Mouse (Mus musculus) liver, embryonic 11.5 days (tissue): Measurements from ENCODE around the gene Fbxo8. TPM values are rescaled to one million over a fixed set of nuclear protein-coding genes. Genes with fewer than 3 reads are reported as not detected.

Experiments used
- ATAC-seq: fragments of 200-750 bp; cut with Nextera tagmentation; replicated peaks from 2 replicates; pipeline ENCODE4 v1.8.0; 2017; ENCODE audit warnings: moderate number of reproducible peaks, mild to moderate bottlenecking, moderate TSS enrichment, moderate library complexity; ENCODE audit not compliant: low FRiP score
- DNase-seq: peaks from one replicate; pipeline ENCODE4 v3.0.0-alpha.2; 2017; ENCODE audit warnings: low spot score
- H3K27ac ChIP-seq: fragments of 300-500 bp; sonication (generic); 2 replicates; pipeline ENCODE4 v1.5.1; 2014; ENCODE audit warnings: mild to moderate bottlenecking, low read depth, low read length, control low read depth
- H3K27me3 ChIP-seq: fragments of 300-500 bp; sonication (generic); replicated peaks from 2 replicates; pipeline ENCODE4 v1.6.1; 2014; ENCODE audit warnings: low read length, mixed read lengths; ENCODE audit not compliant: control insufficient read depth, insufficient read depth
- H3K36me3 ChIP-seq: fragments of 300-500 bp; sonication (generic); 2 replicates; pipeline ENCODE4 v1.6.1; 2014; ENCODE audit warnings: mild to moderate bottlenecking, low read length, moderate library complexity, mixed read lengths; ENCODE audit not compliant: control insufficient read depth, insufficient read depth
- H3K4me1 ChIP-seq: fragments of 300-500 bp; sonication (generic); replicated peaks from 2 replicates; pipeline ENCODE4 v1.6.1; 2014; ENCODE audit warnings: low read length, mixed read lengths; ENCODE audit not compliant: control insufficient read depth, insufficient read depth
- H3K4me2 ChIP-seq: fragments of 300-500 bp; sonication (generic); 2 replicates; pipeline ENCODE4 v1.6.1; 2014; ENCODE audit warnings: mild to moderate bottlenecking, control low read depth, moderate library complexity
- H3K4me3 ChIP-seq: fragments of 300-500 bp; sonication (generic); 2 replicates; pipeline ENCODE4 v1.5.1; 2014; ENCODE audit warnings: low read depth, low read length, control low read depth
- H3K9ac ChIP-seq: fragments of 300-500 bp; sonication (generic); 2 replicates; pipeline ENCODE4 v1.6.1; 2014; ENCODE audit warnings: low read depth, low read length, control low read depth
- H3K9me3 ChIP-seq: fragments of 300-500 bp; sonication (generic); 2 replicates; pipeline ENCODE4 v1.6.1; 2016; ENCODE audit warnings: low read length, inconsistent platforms, mixed read lengths; ENCODE audit not compliant: control insufficient read depth
- WGBS: fragments of 180-500 bp; shearing (Covaris S2); extraction: QIAGEN DNeasy Blood & Tissue Kit; methylation state at CpG from one replicate; pipeline ENCODE4 v1.1.7; 2014; 5-methylcytosine and 5-hydroxymethylcytosine counted together
- polyA plus RNA-seq: library from polyadenylated mRNA; unstranded; fragments of >200 nt; fragmentation: Nextera tagmentation; extraction: Ambion mirVana; gene quantifications from 2 replicates; pipeline ENCODE4 v1.2.1, GENCODE M21; 2014

Gene Fbxo8
- polyA plus RNA-seq, 1 experiment from 2014 or later = 57.2 TPM

DNA sequence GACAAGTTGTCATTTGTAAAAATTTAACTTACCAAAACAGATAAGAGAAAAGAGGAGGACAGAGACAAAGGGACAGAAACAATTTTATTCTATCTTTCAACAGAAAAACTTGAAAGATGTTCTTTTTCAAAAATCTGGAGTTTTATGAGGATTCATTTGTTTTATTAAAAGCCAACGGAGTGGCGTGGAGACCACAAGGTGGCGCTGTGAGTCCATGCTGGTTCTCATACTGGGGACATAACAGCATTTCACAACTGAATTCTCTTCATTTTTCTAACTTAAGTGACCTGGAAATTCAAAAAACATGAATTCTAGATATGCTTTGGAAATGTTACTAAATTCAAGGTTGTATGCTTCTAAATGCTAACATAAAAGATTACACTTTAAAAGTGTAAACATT lies 20.5 kb upstream of the Fbxo8 start:
- Histone ChIP-seq H3K9ac (no peak overlapping the region), H3K27ac (no peak overlapping the region), H3K4me2 (no peak overlapping the region), H3K27me3 (no peaks in the 10 kb centered on the region), H3K4me1 (no peaks in the 10 kb centered on the region), H3K9me3 (no peaks in the 10 kb centered on the region), H3K36me3 (no peaks in the 10 kb centered on the region; the same call in 1 of the 2 replicates), H3K4me3 (no peak overlapping the region)
- no peak for DNase-seq
- no peak for ATAC-seq
- WGBS = 5% methylated on average over 3 of the region's 3 CpGs

DNA sequence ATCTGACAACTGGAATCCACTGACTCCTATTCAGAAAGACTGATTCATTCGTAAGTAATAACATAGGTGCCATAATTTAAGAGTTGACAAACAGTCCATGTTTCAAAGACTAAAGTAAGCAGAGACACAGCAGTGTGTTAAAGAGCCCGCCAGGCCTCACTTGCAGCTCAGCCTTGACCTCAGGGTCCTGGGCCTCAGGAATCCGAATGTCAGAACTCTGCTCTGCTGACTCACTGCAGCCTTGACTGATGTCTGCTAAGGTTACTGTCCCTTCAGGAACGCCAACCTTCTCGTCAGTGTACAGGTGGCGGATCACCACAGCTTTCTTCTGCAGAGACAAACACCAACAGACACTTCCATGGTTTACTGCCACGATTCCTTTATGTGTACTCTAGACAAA lies 10.2 kb upstream of the Fbxo8 start:
- Histone ChIP-seq H3K36me3 (peaks cover 10% of the 10 kb centered on the region), H3K4me1 (no peaks in the 10 kb centered on the region), H3K9ac (no peak overlapping the region), H3K4me2 (no peak overlapping the region), H3K27me3 (no peaks in the 10 kb centered on the region), H3K4me3 (no peak overlapping the region), H3K9me3 (no peaks in the 10 kb centered on the region), H3K27ac (no peak overlapping the region)
- 83% methylated on average over 7 of the region's 7 CpGs for WGBS
- ATAC-seq (no peak), DNase-seq (no peak)

DNA sequence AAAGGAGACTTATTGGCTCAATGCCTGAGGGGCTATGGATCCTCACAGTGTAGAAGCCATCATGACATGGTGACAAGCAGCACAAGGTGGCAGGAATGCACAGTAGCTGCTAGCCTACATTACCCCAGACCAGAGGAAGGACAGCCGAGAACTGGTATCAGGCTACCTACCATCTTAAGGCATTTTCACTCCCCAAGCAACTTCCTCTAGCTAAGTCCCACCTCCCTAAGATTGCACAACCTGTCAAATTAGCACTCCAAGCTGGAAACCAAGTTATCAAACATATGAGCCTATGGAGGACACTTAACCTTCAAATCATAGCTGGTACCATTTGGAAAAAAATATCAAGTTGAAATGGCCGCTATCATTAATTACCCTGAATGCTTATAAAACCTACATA lies 3.0 kb upstream of the Fbxo8 start:
- no peak for DNase-seq
- Histone ChIP-seq H3K9ac (no peak overlapping the region), H3K4me3 (no peak overlapping the region), H3K9me3 (no peaks in the 10 kb centered on the region), H3K4me2 (no peak overlapping the region), H3K36me3 (no peaks in the 10 kb centered on the region; the same call in 1 of the 2 replicates), H3K27ac (no peak overlapping the region), H3K27me3 (no peaks in the 10 kb centered on the region), H3K4me1 (peaks cover 11% of the 10 kb centered on the region)
- no peak for ATAC-seq
- 90% methylated on average over 2 of the region's 2 CpGs for WGBS

DNA sequence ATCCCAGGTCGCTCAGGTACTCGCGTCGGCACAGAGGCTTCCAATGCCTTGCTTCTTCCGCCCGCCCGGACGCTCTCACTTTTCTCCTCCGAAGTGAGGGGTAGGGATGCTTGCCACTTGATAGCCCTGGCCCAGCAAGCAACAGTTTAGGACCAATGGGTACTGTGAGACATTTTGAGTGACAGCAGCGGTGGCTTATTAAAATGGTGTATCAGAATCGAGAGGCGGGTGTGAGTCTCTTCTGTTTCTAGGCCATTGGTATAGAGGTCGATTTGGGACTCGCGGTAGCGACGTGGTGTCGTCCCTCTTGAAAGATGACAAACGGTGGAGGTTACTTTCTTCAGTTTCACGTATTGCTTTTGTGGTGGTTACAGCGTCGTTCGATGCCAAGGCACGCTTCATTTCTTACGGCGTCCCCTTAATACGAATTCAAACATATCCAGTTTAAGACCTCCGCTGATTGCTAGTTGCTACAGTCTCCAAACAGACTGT lies 517 bp downstream of the Fbxo8 start:
- Histone ChIP-seq H3K4me3 (peak overlapping the region; percentile 84), H3K9ac (peak overlapping the region; percentile 68), H3K27me3 (no peaks in the 10 kb centered on the region), H3K4me1 (peaks cover 11% of the 10 kb centered on the region), H3K27ac (peak overlapping the region; percentile 29), H3K36me3 (no peaks in the 10 kb centered on the region), H3K9me3 (no peaks in the 10 kb centered on the region), H3K4me2 (peak overlapping the region; percentile 87)
- under 1% methylated on average over 28 of the region's 28 CpGs for WGBS
- ATAC-seq (peak; percentile 96), DNase-seq (peak; percentile 82)

GRCm38 (mm10) chr8:56552045-56552444 lies 1.2 kb downstream of the Fbxo8 start:
- peaks cover 11% of the 10 kb centered on the region for H3K4me1 ChIP-seq
- WGBS = 24% methylated on average over 10 of the region's 10 CpGs
- no peaks in the 10 kb centered on the region for H3K27me3 ChIP-seq
- peak overlapping the region; percentile 68 for H3K9ac ChIP-seq
- no peaks in the 10 kb centered on the region for H3K9me3 ChIP-seq
- H3K4me3 ChIP-seq = peak overlapping the region; percentile 84
- H3K27ac ChIP-seq = peak overlapping the region; percentile 29; the same call in 1 of the 2 replicates
- no peak for ATAC-seq
- H3K4me2 ChIP-seq = peak overlapping the region; percentile 87
- no peak for DNase-seq
- H3K36me3 ChIP-seq = no peaks in the 10 kb centered on the region

DNA sequence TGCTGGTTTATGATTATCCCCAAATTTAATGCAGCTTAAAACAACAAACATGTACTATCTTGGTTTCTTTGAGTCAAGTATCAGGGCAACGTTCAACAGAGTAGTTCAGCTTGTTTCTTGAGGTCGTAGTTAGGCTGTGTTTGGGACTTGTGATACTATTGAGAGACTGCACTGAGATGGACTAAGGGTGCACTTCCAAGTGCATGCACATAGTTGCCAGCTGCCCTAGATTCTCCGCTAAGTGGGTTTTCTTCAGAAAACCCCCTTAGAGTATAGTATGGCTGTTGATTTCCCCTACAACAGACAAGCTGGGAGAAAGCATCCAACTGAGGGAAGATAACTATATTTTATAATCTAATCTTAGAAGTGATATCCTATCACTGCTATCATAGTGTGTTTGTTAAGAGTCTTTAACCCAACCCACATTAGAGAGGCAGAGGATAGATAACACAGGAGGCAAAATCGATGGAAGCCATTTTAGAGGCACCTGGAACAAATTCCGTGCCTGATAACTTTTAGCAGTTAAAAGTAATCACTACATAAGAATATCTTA lies 1.7 kb downstream of the Fbxo8 start:
- 54% methylated on average over 5 of the region's 5 CpGs for WGBS
- Histone ChIP-seq H3K9ac (no peak overlapping the region), H3K27me3 (no peaks in the 10 kb centered on the region), H3K4me1 (peaks cover 11% of the 10 kb centered on the region), H3K4me2 (peak overlapping the region; percentile 87), H3K9me3 (no peaks in the 10 kb centered on the region), H3K27ac (peak overlapping the region; percentile 43), H3K36me3 (no peaks in the 10 kb centered on the region), H3K4me3 (peak overlapping the region; percentile 84; the same call in 1 of the 2 replicates)
- no peak for DNase-seq
- no peak for ATAC-seq

GRCm38 (mm10) chr8:56564399-56565047 lies 13.6 kb downstream of the Fbxo8 start:
- WGBS = 68% methylated on average over 4 of the region's 4 CpGs

DNA sequence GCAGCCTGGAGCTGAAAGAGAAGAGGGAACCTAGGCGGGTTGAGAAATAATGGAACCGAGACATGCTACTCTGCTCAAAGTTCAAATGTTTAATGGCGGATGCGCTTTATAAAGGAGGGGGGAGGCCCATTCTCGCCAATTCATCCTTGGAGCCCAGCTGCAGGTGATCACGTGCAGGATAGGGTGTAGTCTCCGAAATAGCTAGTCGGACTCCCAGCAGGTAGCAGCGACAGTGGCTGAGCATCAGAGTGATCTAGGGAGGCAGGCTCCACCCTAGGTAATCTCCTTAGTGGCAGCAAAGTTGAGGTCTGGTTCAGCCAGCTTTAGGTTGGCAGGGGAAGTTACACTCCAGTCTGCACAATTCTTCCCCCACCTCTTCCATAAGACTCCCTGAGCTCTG lies 16.0 kb downstream of the Fbxo8 start:
- no peak overlapping the region for H3K4me3 ChIP-seq
- ATAC-seq (no peak), DNase-seq (no peak)
- H3K9me3 ChIP-seq = no peaks in the 10 kb centered on the region
- no peak overlapping the region for H3K4me2 ChIP-seq
- H3K27me3 ChIP-seq = no peaks in the 10 kb centered on the region
- H3K4me1 ChIP-seq = no peaks in the 10 kb centered on the region
- H3K36me3 ChIP-seq = no peaks in the 10 kb centered on the region
- no peak overlapping the region for H3K27ac ChIP-seq
- no peak overlapping the region for H3K9ac ChIP-seq
- WGBS = 89% methylated on average over 9 of the region's 9 CpGs

More at GRCm38 (mm10) chr8:56564399-56565047, 13.6 kb downstream of the Fbxo8 start:
- Histone ChIP-seq H3K27me3 (no peaks in the 10 kb centered on the region), H3K9ac (no peak overlapping the region), H3K4me3 (no peak overlapping the region), H3K9me3 (no peaks in the 10 kb centered on the region), H3K4me1 (no peaks in the 10 kb centered on the region), H3K27ac (no peak overlapping the region), H3K4me2 (no peak overlapping the region), H3K36me3 (no peaks in the 10 kb centered on the region)
- DNase-seq = no peak
- ATAC-seq = no peak

GRCm38 (mm10) chr8:56580918-56581317 lies 30.0 kb downstream of the Fbxo8 start:
- H3K4me3 ChIP-seq = no peak overlapping the region
- H3K4me2 ChIP-seq = no peak overlapping the region
- H3K4me1 ChIP-seq = no peaks in the 10 kb centered on the region
- no peak overlapping the region for H3K27ac ChIP-seq
- no peaks in the 10 kb centered on the region for H3K9me3 ChIP-seq
- DNase-seq (no peak), ATAC-seq (no peak)
- no peaks in the 10 kb centered on the region for H3K27me3 ChIP-seq
- H3K9ac ChIP-seq = no peak overlapping the region
- no peaks in the 10 kb centered on the region for H3K36me3 ChIP-seq
- WGBS = 90% methylated on average over 4 of the region's 4 CpGs
